Mouse (Mus musculus): Measurements from ENCODE around the gene Rfc4. TPM values are rescaled to one million over a fixed set of nuclear protein-coding genes. Genes with fewer than 3 reads are reported as not detected.
"Not testable (repeated sequence)": the region's sequence is repeated elsewhere in the genome, so short reads cannot be mapped to it uniquely, and the experiment has no call there.

Gene Rfc4
- polyA plus RNA-seq, 2 experiments = 17.1 to 178 TPM

GRCm38 (mm10) chr16:23087712-23088111 is 39.8 kb downstream of the Rfc4 start:
- TF ChIP-seq CTCF (IDR thresholded peaks at IDR 0.05; ENCODE audit: low read depth) = peak; percentile 40
- H3K9ac ChIP-seq (replicated peaks); H3K27me3 ChIP-seq (ENCODE audit: control insufficient read depth, insufficient read depth, low read length); DNase-seq (ENCODE audit: low read depth in 3 of 3, low spot score in 3 of 3); H3K4me3 ChIP-seq (ENCODE audit: insufficient read depth in 1 of 2, low read depth in 2 of 2, low read length in 2 of 2); H3K4me2 ChIP-seq (ENCODE audit: low read depth); H3K9me3 ChIP-seq (ENCODE audit: control insufficient read depth, low read length); ATAC-seq (ENCODE audit: insufficient read depth); H3K4me1 ChIP-seq (replicated peaks; ENCODE audit: control insufficient read depth in 2 of 2, insufficient read depth in 2 of 2, low read length in 1 of 2); H3K36me3 ChIP-seq (replicated peaks; ENCODE audit: control insufficient read depth, insufficient read depth, low read depth); H3K27ac ChIP-seq: not testable (repeated sequence)
- 19% methylated on average over 4 of the region's 4 CpGs for WGBS (ENCODE audit: insufficient replicate concordance)

DNA sequence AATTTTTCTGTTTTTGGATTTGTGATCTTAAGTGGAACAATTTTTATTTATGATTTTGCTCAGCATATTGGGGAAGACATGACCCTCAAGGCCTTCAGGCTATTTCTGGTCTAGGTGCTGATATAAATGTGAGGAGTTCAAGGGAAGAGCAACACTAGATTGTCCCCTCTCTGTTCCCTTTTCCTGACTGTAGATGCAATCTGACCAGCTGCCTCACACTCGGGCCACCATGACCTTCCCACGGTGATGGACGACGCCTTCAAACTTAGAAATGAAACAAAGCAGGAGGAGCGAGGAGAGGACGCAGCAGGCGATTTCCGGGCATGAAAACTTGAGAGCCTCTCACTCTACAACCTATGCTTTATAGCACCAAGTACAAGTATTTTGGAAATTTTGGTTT is 40.4 kb downstream of the Rfc4 start:
- not testable (repeated sequence) for H3K9me3 ChIP-seq (ENCODE audit: control insufficient read depth, low read length); H3K27me3 ChIP-seq (ENCODE audit: control insufficient read depth, insufficient read depth, low read length); H3K36me3 ChIP-seq (replicated peaks; ENCODE audit: control insufficient read depth, insufficient read depth, low read depth); ATAC-seq (ENCODE audit: insufficient read depth); H3K4me3 ChIP-seq (ENCODE audit: insufficient read depth in 1 of 2, low read depth in 2 of 2, low read length in 2 of 2); H3K4me1 ChIP-seq (replicated peaks; ENCODE audit: control insufficient read depth in 2 of 2, insufficient read depth in 2 of 2, low read length in 1 of 2); H3K27ac ChIP-seq; H3K9ac ChIP-seq (replicated peaks); DNase-seq (ENCODE audit: low read depth in 3 of 3, low spot score in 3 of 3); H3K4me2 ChIP-seq (ENCODE audit: low read depth)
- 59% methylated on average over 8 of the region's 8 CpGs for WGBS (ENCODE audit: insufficient replicate concordance)

DNA sequence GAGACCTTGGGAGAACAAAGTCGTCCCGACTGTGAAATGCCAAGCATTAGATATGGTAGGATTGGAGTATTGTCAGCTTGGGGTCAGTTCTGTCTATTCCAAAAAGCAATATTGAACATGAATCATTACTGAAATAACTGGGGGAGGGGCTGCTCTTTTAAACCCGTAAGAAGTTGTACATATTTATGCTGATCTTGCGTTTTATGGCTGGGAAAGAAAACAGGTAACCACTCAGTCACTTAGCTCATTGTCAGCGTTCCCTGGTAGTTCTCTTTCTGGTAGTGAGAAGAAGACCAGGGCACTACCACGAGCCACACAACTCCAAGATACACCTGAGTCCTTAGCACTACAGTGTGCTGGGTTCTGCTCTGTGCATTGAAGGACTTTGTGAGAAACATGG is 50.0 kb downstream of the Rfc4 start:
- 64% methylated on average over 6 of the region's 6 CpGs for WGBS (ENCODE audit: insufficient replicate concordance)
- not testable (repeated sequence) for H3K4me2 ChIP-seq (ENCODE audit: low read depth); H3K9me3 ChIP-seq (ENCODE audit: control insufficient read depth, low read length); H3K36me3 ChIP-seq (replicated peaks; ENCODE audit: control insufficient read depth, insufficient read depth, low read depth); H3K27ac ChIP-seq; H3K27me3 ChIP-seq (ENCODE audit: control insufficient read depth, insufficient read depth, low read length); ATAC-seq (ENCODE audit: insufficient read depth); H3K9ac ChIP-seq (replicated peaks); DNase-seq (ENCODE audit: low read depth in 3 of 3, low spot score in 3 of 3); H3K4me1 ChIP-seq (replicated peaks; ENCODE audit: control insufficient read depth in 2 of 2, insufficient read depth in 2 of 2, low read length in 1 of 2); H3K4me3 ChIP-seq (ENCODE audit: insufficient read depth in 1 of 2, low read depth in 2 of 2, low read length in 2 of 2)

Small RNA genes lying within 50 kb of the gene (microRNA-seq; reads per million reads assigned to microRNA genes)
- gene Gm49346 = 3.0 reads per million

Other genes starting within 250 kb of the Rfc4 start
- gene Ahsg, start 236.5 kb downstream of the Rfc4 start, polyA plus RNA-seq (2012; rRNA removed) = 1,135 and 1,143 TPM in 2 replicates
- 1,052 and 1,153 TPM in 2 replicates for gene Ahsg, start 236.5 kb downstream of the Rfc4 start, polyA plus RNA-seq (2014; fragmentation: Nextera tagmentation; extraction: Ambion mirVana)
- 1.5 and 1.6 TPM in 2 replicates for gene Fetub, start 209.4 kb downstream of the Rfc4 start, polyA plus RNA-seq (2012; rRNA removed)
- gene Fetub, start 209.4 kb downstream of the Rfc4 start, polyA plus RNA-seq (2014; fragmentation: Nextera tagmentation; extraction: Ambion mirVana) = 2.2 and 2.3 TPM in 2 replicates
- gene Hrg, start 176.7 kb downstream of the Rfc4 start, polyA plus RNA-seq (2012; rRNA removed) = 0.16 and 0.28 TPM in 2 replicates
- gene Hrg, start 176.7 kb downstream of the Rfc4 start, polyA plus RNA-seq (2014; fragmentation: Nextera tagmentation; extraction: Ambion mirVana) = 0.71 and 1.0 TPM in 2 replicates
- 7.9 and 13.3 TPM in 2 replicates for gene Kng2, start 98.3 kb downstream of the Rfc4 start, polyA plus RNA-seq (2012; rRNA removed)
- gene Kng2, start 98.3 kb downstream of the Rfc4 start, polyA plus RNA-seq (2014; fragmentation: Nextera tagmentation; extraction: Ambion mirVana) = 27.6 and 27.7 TPM in 2 replicates
- 162 and 225 TPM in 2 replicates for gene Kng1, start 69.9 kb downstream of the Rfc4 start, polyA plus RNA-seq (2012; rRNA removed)
- 513 and 583 TPM in 2 replicates for gene Kng1, start 69.9 kb downstream of the Rfc4 start, polyA plus RNA-seq (2014; fragmentation: Nextera tagmentation; extraction: Ambion mirVana)
- gene Eif4a2, start 20.3 kb downstream of the Rfc4 start, polyA plus RNA-seq (2012; rRNA removed) = 111 and 159 TPM in 2 replicates
- 55.9 and 66.5 TPM in 2 replicates for gene Eif4a2, start 20.3 kb downstream of the Rfc4 start, polyA plus RNA-seq (2014; fragmentation: Nextera tagmentation; extraction: Ambion mirVana)
- gene Adipoq, start 18.8 kb upstream of the Rfc4 start, polyA plus RNA-seq (2012; rRNA removed) = not detected in 2 replicates
- not detected in 2 replicates for gene Adipoq, start 18.8 kb upstream of the Rfc4 start, polyA plus RNA-seq (2014; fragmentation: Nextera tagmentation; extraction: Ambion mirVana)
- 9.6 and 10.6 TPM in 2 replicates for gene St6gal1, start 97.0 kb upstream of the Rfc4 start, polyA plus RNA-seq (2012; rRNA removed)
- gene St6gal1, start 97.0 kb upstream of the Rfc4 start, polyA plus RNA-seq (2014; fragmentation: Nextera tagmentation; extraction: Ambion mirVana) = 10.5 and 10.6 TPM in 2 replicates